Mouse (Mus musculus): ENCODE measurements at regions not wholly inside any gene's neighbourhood (a gene's known extent, or its start where the extent isn't known, plus 50 kb on each side); places are given as distances from the start of the nearest gene placed in this dataset.

DNA sequence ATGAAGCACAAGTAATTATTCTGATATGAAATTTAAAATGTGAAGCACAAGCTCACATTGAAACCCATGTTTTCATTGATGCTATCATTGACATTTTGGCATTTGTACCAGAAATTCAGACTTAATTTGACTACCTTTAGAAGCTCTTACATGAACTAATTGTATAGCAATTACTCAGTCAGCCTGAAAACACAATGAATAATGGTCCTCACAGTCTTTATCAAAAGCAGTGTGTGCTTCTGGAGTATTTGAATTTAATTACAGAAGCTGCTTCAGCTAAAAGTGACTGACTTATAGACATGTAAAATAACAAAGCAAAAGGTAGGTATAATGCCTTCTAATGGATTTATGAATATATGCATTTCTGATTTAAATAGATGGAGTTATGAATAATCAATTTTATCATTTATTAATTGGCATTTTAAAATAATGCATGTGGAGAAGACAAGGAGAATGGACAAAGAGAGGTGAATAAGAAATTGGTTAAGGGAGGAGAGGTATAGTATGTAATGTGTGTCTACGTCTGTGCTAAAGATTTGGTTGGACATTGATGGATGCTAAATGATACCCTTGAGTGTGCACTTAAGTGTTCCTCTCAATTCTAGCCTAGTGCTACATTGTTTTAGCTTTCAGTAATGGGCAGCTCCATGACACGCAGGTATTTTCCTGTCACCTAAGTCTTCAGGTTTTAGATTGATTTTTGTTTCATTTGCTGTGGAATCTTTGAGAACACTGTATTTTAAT lies 803.2 kb upstream of the Frg1 start:
- Histone ChIP-seq H3K4me2 (replicated peaks) (no peak overlapping the region), H3K36me3 (no peaks in the 10 kb centered on the region), H3K27ac (replicated peaks) (no peak overlapping the region), H3K9me3 (no peaks in the 10 kb centered on the region), H3K27me3 (no peaks in the 10 kb centered on the region), H3K9ac (replicated peaks) (no peak overlapping the region), H3K4me1 (no peaks in the 10 kb centered on the region), H3K4me3 (no peak overlapping the region)
- WGBS = 78% methylated on average over 2 of the region's 2 CpGs
- ATAC-seq (ENCODE audit: low FRiP score, low read depth) = no peak

DNA sequence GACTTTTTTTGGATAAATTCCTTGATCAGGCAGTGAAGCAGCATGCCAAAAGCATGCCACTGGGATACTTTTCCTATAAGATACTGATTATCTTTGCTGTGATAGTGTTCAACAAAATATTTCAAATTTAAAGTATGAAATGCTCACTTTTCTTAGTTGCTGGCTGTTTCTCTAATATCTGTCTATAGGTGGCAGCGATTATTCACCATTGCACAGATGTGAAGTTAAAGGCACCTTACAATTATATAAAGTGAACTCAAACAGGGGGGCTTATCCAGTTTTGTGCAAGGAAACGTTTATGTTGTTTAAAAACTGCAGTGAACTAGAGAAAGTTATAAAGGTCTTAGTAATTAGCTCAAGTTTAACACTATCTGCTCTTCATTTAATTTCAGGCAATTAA lies 794.1 kb upstream of the Frg1 start:
- Histone ChIP-seq H3K27me3 (no peaks in the 10 kb centered on the region), H3K9ac (replicated peaks) (no peak overlapping the region), H3K36me3 (no peaks in the 10 kb centered on the region), H3K4me3 (no peak overlapping the region), H3K9me3 (no peaks in the 10 kb centered on the region), H3K4me2 (replicated peaks) (no peak overlapping the region), H3K27ac (replicated peaks) (no peak overlapping the region), H3K4me1 (no peaks in the 10 kb centered on the region)
- no peak for ATAC-seq (ENCODE audit: low FRiP score, low read depth)
- 63% methylated on average over 2 of the region's 2 CpGs for WGBS

DNA sequence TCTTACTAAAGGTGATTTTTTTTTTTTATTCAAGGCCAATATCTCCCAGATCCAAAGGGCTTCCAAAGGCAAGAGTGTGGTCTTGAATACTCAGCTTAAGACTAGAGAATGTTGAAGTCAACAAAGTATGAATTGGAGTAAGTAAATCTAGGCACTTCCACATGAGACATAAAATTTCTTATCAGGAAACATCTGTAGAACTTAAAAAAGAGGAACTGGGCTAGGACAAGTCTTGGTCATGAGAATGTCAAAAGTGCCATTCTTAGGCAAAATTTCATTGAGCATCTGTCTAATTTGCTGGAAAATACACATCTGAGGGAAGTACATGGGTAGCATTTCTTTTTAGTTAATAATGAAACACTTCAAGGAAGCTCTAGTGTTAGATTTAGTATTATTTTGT lies 793.1 kb upstream of the Frg1 start:
- H3K9ac ChIP-seq (replicated peaks) = no peak overlapping the region
- no peaks in the 10 kb centered on the region for H3K4me1 ChIP-seq
- no peaks in the 10 kb centered on the region for H3K27me3 ChIP-seq
- H3K4me3 ChIP-seq = no peak overlapping the region
- H3K4me2 ChIP-seq (replicated peaks) = no peak overlapping the region
- no peaks in the 10 kb centered on the region for H3K9me3 ChIP-seq
- H3K27ac ChIP-seq (replicated peaks) = no peak overlapping the region
- no peaks in the 10 kb centered on the region for H3K36me3 ChIP-seq
- no peak for ATAC-seq (ENCODE audit: low FRiP score, low read depth)

DNA sequence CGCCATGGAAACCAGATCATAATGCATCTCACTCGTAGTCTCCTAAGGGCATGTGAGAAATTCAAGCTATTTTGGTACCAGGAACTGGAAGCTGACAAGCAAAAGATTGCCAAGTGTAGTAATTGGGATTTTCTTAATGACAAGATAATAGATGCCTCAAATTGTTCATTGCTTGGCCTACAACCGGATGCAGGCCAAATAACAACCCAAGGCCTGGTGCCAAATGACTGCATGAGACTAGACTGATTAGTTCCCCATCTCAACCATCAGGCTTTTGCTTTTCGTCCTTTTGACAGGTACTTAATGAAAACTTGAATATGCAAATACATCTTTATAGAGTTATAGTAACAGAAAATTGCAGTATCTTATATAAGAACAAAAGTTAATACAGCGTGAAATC lies 780.4 kb upstream of the Frg1 start:
- no peak overlapping the region for H3K27ac ChIP-seq (replicated peaks)
- no peak for ATAC-seq (ENCODE audit: low FRiP score, low read depth)
- H3K9ac ChIP-seq (replicated peaks) = no peak overlapping the region
- no peak overlapping the region for H3K4me2 ChIP-seq (replicated peaks)
- no peaks in the 10 kb centered on the region for H3K27me3 ChIP-seq
- no peaks in the 10 kb centered on the region for H3K36me3 ChIP-seq
- H3K4me1 ChIP-seq = no peaks in the 10 kb centered on the region
- whole genome bisulfite sequencing = 89% methylated on average over 5 of the region's 5 CpGs
- H3K4me3 ChIP-seq = no peak overlapping the region
- no peaks in the 10 kb centered on the region for H3K9me3 ChIP-seq

DNA sequence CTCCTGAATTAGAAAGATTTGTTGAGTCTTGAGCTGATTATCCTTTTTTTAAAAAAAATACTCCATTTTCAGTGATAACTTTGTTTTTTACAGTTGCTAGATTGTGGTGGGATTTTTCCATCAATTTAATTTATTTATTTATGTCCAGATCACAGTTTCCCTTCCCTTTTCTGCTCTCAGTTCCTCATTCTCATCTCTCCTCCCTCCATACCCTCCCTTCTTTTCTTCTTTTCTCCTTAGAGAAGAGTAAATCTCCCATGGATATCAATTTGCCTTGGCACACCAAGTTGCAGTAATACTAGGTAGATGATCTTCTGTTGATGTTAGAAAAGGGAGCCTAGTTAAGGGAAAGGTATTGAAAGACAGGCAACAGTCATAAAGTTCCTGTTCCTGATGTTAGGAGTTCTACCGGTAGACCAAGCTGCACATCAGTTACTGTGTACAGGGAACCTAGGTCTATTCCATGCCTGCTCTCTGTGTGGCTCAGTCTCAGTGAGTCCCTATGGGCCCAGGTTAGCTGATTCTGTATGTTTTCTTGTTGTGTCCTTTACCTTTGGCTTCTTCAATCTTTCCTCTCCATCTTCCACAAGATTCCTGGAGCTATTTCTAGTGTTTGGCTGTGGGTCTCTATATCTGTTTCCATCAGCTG lies 777.2 kb upstream of the Frg1 start:
- Histone ChIP-seq H3K9ac (replicated peaks) (no peak overlapping the region), H3K9me3 (no peaks in the 10 kb centered on the region), H3K27me3 (no peaks in the 10 kb centered on the region), H3K4me1 (no peaks in the 10 kb centered on the region), H3K4me3 (no peak overlapping the region), H3K27ac (replicated peaks) (no peak overlapping the region), H3K4me2 (replicated peaks) (no peak overlapping the region), H3K36me3 (no peaks in the 10 kb centered on the region)
- 83% methylated on average over 1 of the region's 1 CpGs for WGBS
- no peak for ATAC-seq (ENCODE audit: low FRiP score, low read depth)

DNA sequence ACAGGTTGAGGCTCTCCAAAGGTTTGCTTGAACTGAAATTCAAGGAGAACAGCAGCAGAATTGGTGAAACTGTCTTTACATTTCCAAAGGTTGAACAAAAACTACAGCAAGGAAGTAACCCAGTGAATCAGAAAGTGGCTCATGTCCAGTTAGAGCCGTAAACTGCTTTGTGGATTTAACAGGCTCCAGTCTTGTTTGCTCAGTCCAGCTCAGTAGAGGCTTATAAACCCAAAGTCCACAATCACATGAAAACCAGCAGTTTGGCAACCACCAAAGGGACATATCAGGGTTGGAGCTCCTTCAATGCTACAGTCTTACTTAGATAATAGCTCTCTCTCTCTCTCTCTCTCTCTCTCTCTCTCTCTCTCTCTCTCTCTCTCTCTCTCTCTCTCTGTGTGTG lies 770.2 kb upstream of the Frg1 start:
- H3K9ac ChIP-seq (replicated peaks) = no peak overlapping the region
- H3K4me3 ChIP-seq = no peak overlapping the region
- WGBS = 79% methylated on average over 1 of the region's 1 CpGs
- H3K4me1 ChIP-seq = no peaks in the 10 kb centered on the region
- no peaks in the 10 kb centered on the region for H3K9me3 ChIP-seq
- H3K27ac ChIP-seq (replicated peaks) = no peak overlapping the region
- H3K36me3 ChIP-seq = no peaks in the 10 kb centered on the region
- no peaks in the 10 kb centered on the region for H3K27me3 ChIP-seq
- H3K4me2 ChIP-seq (replicated peaks) = no peak overlapping the region
- no peak for ATAC-seq (ENCODE audit: low FRiP score, low read depth)

DNA sequence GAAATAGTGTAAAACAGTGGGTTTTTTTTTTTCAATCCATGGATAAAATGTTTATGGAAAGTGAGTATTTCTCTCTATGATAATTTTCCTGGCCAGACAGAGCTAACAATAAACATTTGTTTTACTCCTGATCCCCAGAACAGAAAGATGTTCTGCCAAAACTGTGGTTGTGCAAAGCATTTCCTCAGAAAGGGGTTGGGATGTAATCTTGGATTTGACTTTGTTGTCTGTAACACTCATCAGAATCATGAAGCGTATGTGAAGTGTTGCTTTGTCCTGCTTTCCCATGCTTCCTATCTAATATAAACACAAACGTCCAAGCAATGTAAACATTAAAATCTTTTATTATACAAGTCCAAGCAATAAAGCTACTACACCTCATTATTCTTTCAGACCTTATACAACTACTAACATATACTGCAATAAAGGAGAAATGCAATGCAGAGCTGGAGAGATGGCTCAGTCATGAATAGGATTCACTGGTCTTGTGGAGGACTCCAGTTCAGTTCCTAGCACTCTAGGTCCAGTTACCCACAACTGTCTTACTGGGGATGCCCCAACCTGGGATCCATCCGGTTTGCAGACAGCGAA lies 766.5 kb upstream of the Frg1 start:
- no peak overlapping the region for H3K4me3 ChIP-seq
- H3K27me3 ChIP-seq = no peaks in the 10 kb centered on the region
- H3K36me3 ChIP-seq = no peaks in the 10 kb centered on the region
- no peak overlapping the region for H3K4me2 ChIP-seq (replicated peaks)
- H3K9ac ChIP-seq (replicated peaks) = no peak overlapping the region
- H3K9me3 ChIP-seq = no peaks in the 10 kb centered on the region
- H3K27ac ChIP-seq (replicated peaks) = no peak overlapping the region
- 81% methylated on average over 4 of the region's 4 CpGs for WGBS
- H3K4me1 ChIP-seq = no peaks in the 10 kb centered on the region
- no peak for ATAC-seq (ENCODE audit: low FRiP score, low read depth)

DNA sequence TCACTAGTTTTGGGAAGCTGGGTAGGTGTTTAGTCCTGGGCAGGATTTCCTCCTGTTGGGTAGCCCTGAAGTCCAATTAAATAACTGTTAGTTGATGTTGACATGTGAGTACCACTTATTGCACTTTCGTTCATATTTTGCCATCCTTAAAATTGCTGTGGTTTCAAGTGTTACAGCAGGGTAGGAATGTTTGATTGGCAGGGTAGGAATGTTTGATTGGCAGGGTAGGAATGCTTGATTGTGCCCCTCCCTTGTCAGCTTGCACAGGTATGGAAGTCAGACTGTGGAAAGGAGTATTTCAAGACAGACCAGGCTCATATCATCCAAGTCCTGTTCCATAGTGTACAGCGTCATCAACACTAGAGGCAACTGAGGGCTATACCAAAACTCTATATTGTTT lies 745.6 kb upstream of the Frg1 start:
- Histone ChIP-seq H3K36me3 (no peaks in the 10 kb centered on the region), H3K4me1 (no peaks in the 10 kb centered on the region), H3K27ac (replicated peaks) (no peak overlapping the region), H3K9ac (replicated peaks) (no peak overlapping the region), H3K9me3 (no peaks in the 10 kb centered on the region), H3K27me3 (no peaks in the 10 kb centered on the region), H3K4me3 (no peak overlapping the region), H3K4me2 (replicated peaks) (no peak overlapping the region)
- WGBS = 88% methylated on average over 2 of the region's 2 CpGs
- ATAC-seq (ENCODE audit: low FRiP score, low read depth) = no peak

DNA sequence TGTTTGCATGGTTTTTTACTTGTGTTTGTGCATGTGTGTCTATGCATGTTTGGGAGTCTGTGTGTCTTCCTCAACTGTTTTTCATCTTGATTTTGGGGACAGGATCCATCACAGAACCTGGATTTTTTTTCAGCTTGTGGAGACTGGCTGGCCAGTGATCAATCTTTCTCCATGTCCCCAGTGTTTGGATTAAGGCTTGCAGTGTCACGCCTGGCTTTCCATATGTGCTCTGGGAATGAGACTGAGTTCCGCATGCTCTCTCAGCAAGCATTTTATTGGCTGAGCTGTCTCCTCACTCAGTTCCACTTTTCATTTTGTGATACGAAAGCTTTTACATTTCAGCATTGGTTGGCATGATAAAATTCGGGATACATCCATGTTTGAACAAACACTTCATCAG lies 740.1 kb upstream of the Frg1 start:
- H3K9ac ChIP-seq (replicated peaks) = no peak overlapping the region
- no peak overlapping the region for H3K27ac ChIP-seq (replicated peaks)
- WGBS = 88% methylated on average over 4 of the region's 4 CpGs
- H3K4me1 ChIP-seq = no peaks in the 10 kb centered on the region
- no peak for ATAC-seq (ENCODE audit: low FRiP score, low read depth)
- H3K4me2 ChIP-seq (replicated peaks) = no peak overlapping the region
- H3K27me3 ChIP-seq = no peaks in the 10 kb centered on the region
- no peaks in the 10 kb centered on the region for H3K9me3 ChIP-seq
- no peaks in the 10 kb centered on the region for H3K36me3 ChIP-seq
- no peak overlapping the region for H3K4me3 ChIP-seq

DNA sequence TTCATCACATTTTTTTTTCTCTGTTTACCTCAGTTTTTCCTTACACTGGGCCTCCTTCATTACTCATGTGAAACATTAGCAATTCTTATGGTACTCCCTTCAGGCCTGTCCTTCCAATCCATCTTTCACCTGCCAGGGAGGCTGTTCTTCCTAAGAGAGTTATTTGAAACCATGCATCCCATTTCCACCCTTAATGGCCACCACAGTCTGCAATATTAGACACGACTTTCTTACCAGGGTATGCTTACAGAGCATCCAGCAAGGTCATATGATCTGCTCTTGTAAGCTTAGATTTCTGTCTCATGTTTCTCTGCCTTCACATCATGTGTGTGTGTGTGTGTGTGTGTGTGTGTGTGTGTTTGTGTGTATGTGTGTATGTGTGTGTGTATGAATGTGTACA lies 739.7 kb upstream of the Frg1 start:
- no peak for ATAC-seq (ENCODE audit: low FRiP score, low read depth)
- H3K9ac ChIP-seq (replicated peaks) = no peak overlapping the region
- H3K9me3 ChIP-seq = no peaks in the 10 kb centered on the region
- no peak overlapping the region for H3K27ac ChIP-seq (replicated peaks)
- H3K4me3 ChIP-seq = no peak overlapping the region
- 68% methylated on average over 1 of the region's 1 CpGs for WGBS
- no peak overlapping the region for H3K4me2 ChIP-seq (replicated peaks)
- no peaks in the 10 kb centered on the region for H3K36me3 ChIP-seq
- no peaks in the 10 kb centered on the region for H3K27me3 ChIP-seq
- H3K4me1 ChIP-seq = no peaks in the 10 kb centered on the region

DNA sequence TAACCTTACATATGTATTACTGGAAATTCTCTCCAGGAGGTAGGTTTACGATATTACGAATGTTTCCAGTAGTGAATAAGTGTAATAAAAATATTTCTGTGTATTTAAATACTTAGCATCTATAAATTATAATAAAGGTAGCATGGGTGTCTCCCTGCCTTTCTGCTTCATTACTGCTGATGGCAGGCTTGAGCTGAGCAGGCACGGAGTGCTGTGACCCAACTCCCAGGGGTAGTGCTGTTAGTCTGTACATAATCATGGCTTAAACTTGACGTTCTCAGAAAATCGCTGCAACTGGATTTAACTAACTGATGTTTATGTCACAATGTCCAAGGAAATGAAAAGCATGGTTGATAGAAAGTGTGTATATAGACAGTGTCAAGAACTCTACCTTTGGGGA lies 727.8 kb upstream of the Frg1 start:
- 83% methylated on average over 5 of the region's 5 CpGs for WGBS
- ATAC-seq (ENCODE audit: low FRiP score, low read depth) = no peak
- Histone ChIP-seq H3K4me1 (no peaks in the 10 kb centered on the region), H3K4me3 (no peak overlapping the region), H3K36me3 (no peaks in the 10 kb centered on the region), H3K9ac (replicated peaks) (no peak overlapping the region), H3K27ac (replicated peaks) (no peak overlapping the region), H3K4me2 (replicated peaks) (no peak overlapping the region), H3K9me3 (no peaks in the 10 kb centered on the region), H3K27me3 (no peaks in the 10 kb centered on the region)

DNA sequence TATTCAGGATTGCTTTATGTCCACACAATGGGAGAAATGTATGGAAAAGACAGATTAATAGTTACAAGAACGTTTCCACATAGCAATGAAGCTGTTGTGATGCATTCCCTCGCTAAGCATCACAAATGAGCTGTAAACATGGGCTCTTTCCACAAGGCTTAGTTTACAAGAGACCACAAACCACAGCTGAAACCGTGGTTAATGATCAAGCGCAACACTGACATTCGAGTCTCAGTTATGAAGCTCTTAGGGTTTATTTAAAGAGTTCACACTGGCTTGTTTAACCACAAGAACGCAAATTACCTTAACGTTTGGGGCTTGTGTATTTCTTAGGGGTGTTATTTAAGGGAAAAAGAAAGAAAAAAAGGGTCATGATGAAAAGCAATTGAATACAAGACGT lies 727.3 kb upstream of the Frg1 start:
- Histone ChIP-seq H3K4me1 (no peaks in the 10 kb centered on the region), H3K36me3 (no peaks in the 10 kb centered on the region), H3K27ac (replicated peaks) (no peak overlapping the region), H3K4me3 (no peak overlapping the region), H3K9ac (replicated peaks) (no peak overlapping the region), H3K4me2 (replicated peaks) (no peak overlapping the region), H3K27me3 (no peaks in the 10 kb centered on the region), H3K9me3 (no peaks in the 10 kb centered on the region)
- WGBS = 79% methylated on average over 8 of the region's 8 CpGs
- no peak for ATAC-seq (ENCODE audit: low FRiP score, low read depth)
